Mouse (Mus musculus) layer of hippocampus, adult 9-10 months (tissue): ENCODE results near the gene Epb41.

Experiments
- DNase-seq: peaks from one replicate; pipeline ENCODE4 v3.0.0; 2022; ENCODE audit warnings: low spot score

Gene Epb41

GRCm38 (mm10) chr4:132043726-132044125 is 31.4 kb downstream of the Epb41 start:
- DNase-seq = no peak

- no peak for DNase-seq
Observed at GRCm38 (mm10) chr4:132041471-132042332, 33.4 kb downstream of the Epb41 start.

GRCm38 (mm10) chr4:132039975-132040645 is 35.0 kb downstream of the Epb41 start:
- no peak for DNase-seq

GRCm38 (mm10) chr4:132039521-132039920 is 35.6 kb downstream of the Epb41 start:
- no peak for DNase-seq

GRCm38 (mm10) chr4:132038809-132039208 is 36.3 kb downstream of the Epb41 start:
- DNase-seq = no peak

- no peak for DNase-seq
Observed at GRCm38 (mm10) chr4:132037991-132038390, 37.1 kb downstream of the Epb41 start.

GRCm38 (mm10) chr4:132037137-132037536 is 38.0 kb downstream of the Epb41 start:
- DNase-seq = no peak

- no peak for DNase-seq
Observed at GRCm38 (mm10) chr4:132034242-132034641, 40.9 kb downstream of the Epb41 start.

- no peak for DNase-seq
Observed at GRCm38 (mm10) chr4:132033183-132033582, 41.9 kb downstream of the Epb41 start.

- no peak for DNase-seq
Observed at GRCm38 (mm10) chr4:132029851-132030741, 45.0 kb downstream of the Epb41 start.

- no peak for DNase-seq
Observed at GRCm38 (mm10) chr4:132027806-132028205, 47.3 kb downstream of the Epb41 start.

GRCm38 (mm10) chr4:132027167-132027566 is 48.0 kb downstream of the Epb41 start:
- no peak for DNase-seq

- no peak for DNase-seq
Observed at GRCm38 (mm10) chr4:132025738-132026527, 49.2 kb downstream of the Epb41 start.

- DNase-seq = no peak
Observed at GRCm38 (mm10) chr4:132025264-132025663, 49.9 kb downstream of the Epb41 start.

GRCm38 (mm10) chr4:132023816-132024215 is 51.3 kb downstream of the Epb41 start:
- DNase-seq = no peak

GRCm38 (mm10) chr4:132022639-132023038 is 52.5 kb downstream of the Epb41 start:
- DNase-seq = no peak

- no peak for DNase-seq
Observed at GRCm38 (mm10) chr4:132021883-132022282, 53.2 kb downstream of the Epb41 start.

- DNase-seq = no peak
Observed at GRCm38 (mm10) chr4:132018547-132018946, 56.6 kb downstream of the Epb41 start.

GRCm38 (mm10) chr4:132015374-132015773 is 59.7 kb downstream of the Epb41 start:
- no peak for DNase-seq

- DNase-seq = no peak
Observed at GRCm38 (mm10) chr4:132011619-132012018, 63.5 kb downstream of the Epb41 start.

GRCm38 (mm10) chr4:132010416-132010815 is 64.7 kb downstream of the Epb41 start:
- DNase-seq = no peak
